Mouse (Mus musculus) midbrain, embryonic 10.5 days (tissue): ENCODE data around the gene 3110040M04Rik. TPM values are rescaled to one million over a fixed set of nuclear protein-coding genes. Genes with fewer than 3 reads are reported as not detected.
"Not testable (repeated sequence)": the region's sequence is repeated elsewhere in the genome, so short reads cannot be mapped to it uniquely, and the experiment has no call there.

Source experiments
- DNase-seq: peaks from one replicate; pipeline ENCODE4 v3.0.0-alpha.2; 2017; ENCODE audit warnings: low spot score
- H3K27ac ChIP-seq: fragments of 300-500 bp; sonication (generic); replicated peaks from 2 replicates; pipeline ENCODE4 v1.5.1; 2016; ENCODE audit warnings: mild to moderate bottlenecking
- H3K27me3 ChIP-seq: fragments of 300-500 bp; sonication (generic); 2 replicates; pipeline ENCODE4 v1.6.1; 2016; ENCODE audit warnings: low read depth, mild to moderate bottlenecking; ENCODE audit not compliant: poor library complexity, severe bottlenecking
- H3K36me3 ChIP-seq: fragments of 300-500 bp; sonication (generic); 2 replicates; pipeline ENCODE4 v1.6.1; 2016; ENCODE audit warnings: mild to moderate bottlenecking, moderate library complexity
- H3K4me1 ChIP-seq: fragments of 300-500 bp; sonication (generic); 2 replicates; pipeline ENCODE4 v1.6.1; 2016
- H3K4me3 ChIP-seq: fragments of 300-500 bp; sonication (generic); 2 replicates; pipeline ENCODE4 v1.5.1; 2016; ENCODE audit warnings: mild to moderate bottlenecking, moderate library complexity
- H3K9me3 ChIP-seq: fragments of 300-500 bp; sonication (generic); replicated peaks from 2 replicates; pipeline ENCODE4 v1.6.1; 2016; ENCODE audit warnings: mild to moderate bottlenecking
- WGBS: fragments of 180-500 bp; shearing (Covaris S2); methylation state at CpG from one replicate; pipeline ENCODE4 v1.1.7; 2016; 5-methylcytosine and 5-hydroxymethylcytosine counted together
- polyA plus RNA-seq: library from polyadenylated mRNA; unstranded; fragments of >200 nt; fragmentation: Nextera tagmentation; extraction: Ambion mirVana; gene quantifications from 2 replicates; pipeline ENCODE4 v1.2.1, GENCODE M21; 2016

3110040M04Rik gene
- polyA plus RNA-seq, 1 experiment from 2014 or later = not detected

DNA sequence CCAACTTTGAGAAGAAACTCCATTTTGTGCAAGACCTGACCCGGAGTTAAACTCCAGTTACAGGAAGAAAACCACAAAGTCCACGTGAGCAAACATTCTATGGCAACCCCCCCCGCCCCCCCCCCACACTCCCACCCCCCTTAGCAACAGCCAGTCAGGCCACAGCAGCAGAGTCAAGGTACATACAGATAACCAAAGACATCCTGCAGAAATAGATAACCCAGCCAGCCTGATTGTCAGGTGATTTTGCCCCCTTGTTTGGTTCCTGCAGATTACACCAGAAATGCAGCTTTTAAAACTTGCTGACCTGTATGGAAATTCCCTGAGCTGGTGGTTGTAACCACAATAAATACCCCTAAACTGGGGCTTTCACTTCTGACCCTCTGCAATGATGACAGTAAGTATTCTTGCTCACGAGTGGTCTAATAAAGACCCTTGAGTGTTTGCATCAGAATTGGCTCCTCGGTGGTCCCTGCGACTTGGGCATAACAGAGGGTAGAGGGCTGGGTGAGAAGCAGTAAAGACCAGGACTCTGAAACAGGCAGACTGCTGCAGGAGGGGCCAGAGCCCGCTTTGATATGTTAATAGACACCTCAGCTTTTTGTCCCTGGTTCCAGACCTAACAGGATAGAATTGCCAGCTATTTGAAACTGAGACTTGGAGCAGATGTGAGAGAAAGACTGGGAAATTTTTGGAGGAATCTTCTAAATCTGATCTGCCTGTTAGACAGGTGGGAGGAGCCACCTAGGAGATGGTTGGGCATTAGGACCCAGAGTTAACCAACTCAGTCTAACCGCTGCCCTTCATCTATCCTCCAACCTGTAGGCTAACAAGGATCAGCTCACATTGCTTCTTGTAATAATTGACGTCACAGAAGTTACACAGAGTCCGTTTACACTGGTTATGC, 26.6 kb upstream of the 3110040M04Rik start:
- 6% methylated on average over 10 of the region's 10 CpGs for WGBS
- Histone ChIP-seq H3K27me3 (peaks cover 8% of the 10 kb centered on the region; the same call in 1 of the 2 replicates), H3K36me3 (no peaks in the 10 kb centered on the region), H3K4me3 (peak overlapping the region; percentile 44), H3K27ac (peak overlapping the region; percentile 71), H3K4me1 (peaks cover 31% of the 10 kb centered on the region), H3K9me3 (no peaks in the 10 kb centered on the region)
- DNase-seq = peak; percentile 57

DNA sequence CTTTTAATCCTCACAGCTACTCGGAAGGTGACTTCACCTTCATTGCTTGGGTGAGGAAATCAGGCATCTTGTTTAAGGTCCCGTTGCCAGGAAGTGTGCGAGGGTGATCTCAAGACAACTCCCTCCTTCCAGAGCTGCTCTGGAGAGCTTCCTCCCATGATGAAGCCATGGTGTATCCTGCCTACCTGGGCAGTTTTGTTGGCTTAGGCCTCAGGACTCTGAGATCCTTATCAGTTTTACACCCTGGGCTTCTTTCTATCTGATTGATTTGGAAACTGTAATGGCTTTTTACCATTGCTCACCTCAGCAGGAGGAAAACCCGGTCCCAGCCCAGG, 26.0 kb upstream of the 3110040M04Rik start:
- peak overlapping the region; percentile 44 for H3K4me3 ChIP-seq
- H3K36me3 ChIP-seq = no peaks in the 10 kb centered on the region
- WGBS = 11% methylated on average over 4 of the region's 4 CpGs
- H3K4me1 ChIP-seq = peaks cover 31% of the 10 kb centered on the region
- no peaks in the 10 kb centered on the region for H3K9me3 ChIP-seq
- H3K27ac ChIP-seq = peak overlapping the region; percentile 71
- no peak for DNase-seq
- peaks cover 8% of the 10 kb centered on the region; the same call in 1 of the 2 replicates for H3K27me3 ChIP-seq

DNA sequence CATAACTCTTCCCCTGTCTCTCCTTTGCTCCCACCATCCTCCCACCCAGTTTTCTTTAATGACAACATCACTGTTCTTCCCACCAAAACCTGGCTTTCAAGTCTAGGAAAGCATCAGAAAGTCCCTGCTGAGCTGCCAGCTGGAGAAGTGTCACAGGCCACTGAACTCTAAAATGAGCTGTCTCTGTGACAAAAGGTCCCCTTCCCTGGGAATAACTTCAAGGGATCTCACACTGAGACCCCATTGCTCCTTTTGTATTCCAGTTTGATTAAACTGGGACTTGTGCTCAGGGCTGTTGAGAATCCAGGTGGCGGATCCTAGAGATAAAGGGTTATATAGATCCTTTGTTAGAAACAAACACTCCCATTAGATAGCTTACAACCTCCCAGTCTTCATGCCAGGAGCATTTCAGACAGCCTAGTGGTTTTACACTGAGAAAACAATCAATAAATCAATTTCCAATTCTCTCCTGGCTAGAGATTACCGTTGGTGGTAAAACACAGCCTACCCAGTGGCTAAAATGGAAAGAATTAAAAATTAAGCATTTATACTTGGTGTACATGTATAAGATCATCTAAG, 25.3 kb upstream of the 3110040M04Rik start:
- 19% methylated on average over 2 of the region's 2 CpGs for WGBS
- peak; percentile 61 for DNase-seq
- Histone ChIP-seq H3K4me1 (peaks cover 31% of the 10 kb centered on the region), H3K9me3 (no peaks in the 10 kb centered on the region), H3K27ac (peak overlapping the region; percentile 71), H3K36me3 (no peaks in the 10 kb centered on the region), H3K27me3 (peaks cover 8% of the 10 kb centered on the region; the same call in 1 of the 2 replicates), H3K4me3 (no peak overlapping the region)

DNA sequence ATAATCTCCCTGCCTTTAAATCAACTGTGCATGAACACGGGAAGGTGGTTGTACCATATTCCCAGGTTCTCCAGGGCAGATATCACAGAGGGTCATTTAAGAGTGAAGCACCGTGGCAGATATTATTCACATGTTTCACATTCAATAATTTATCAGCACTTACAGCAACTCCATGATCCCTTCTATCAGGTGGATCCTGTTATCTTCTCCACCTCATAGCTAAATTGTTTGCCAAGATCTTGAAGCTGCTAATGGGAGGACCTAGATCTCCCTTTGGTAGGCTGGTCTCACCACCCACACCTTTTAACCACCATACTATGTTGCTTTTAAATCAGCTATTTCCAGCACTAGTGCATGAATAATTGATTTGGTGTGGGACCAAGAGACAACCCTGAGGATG, 23.8 kb upstream of the 3110040M04Rik start:
- H3K4me1 ChIP-seq = peaks cover 31% of the 10 kb centered on the region
- H3K27me3 ChIP-seq = peaks cover 8% of the 10 kb centered on the region; the same call in 1 of the 2 replicates
- H3K36me3 ChIP-seq = no peaks in the 10 kb centered on the region
- H3K4me3 ChIP-seq = no peak overlapping the region
- no peaks in the 10 kb centered on the region for H3K9me3 ChIP-seq
- WGBS = 74% methylated on average over 2 of the region's 2 CpGs
- no peak overlapping the region for H3K27ac ChIP-seq
- DNase-seq = no peak

DNA sequence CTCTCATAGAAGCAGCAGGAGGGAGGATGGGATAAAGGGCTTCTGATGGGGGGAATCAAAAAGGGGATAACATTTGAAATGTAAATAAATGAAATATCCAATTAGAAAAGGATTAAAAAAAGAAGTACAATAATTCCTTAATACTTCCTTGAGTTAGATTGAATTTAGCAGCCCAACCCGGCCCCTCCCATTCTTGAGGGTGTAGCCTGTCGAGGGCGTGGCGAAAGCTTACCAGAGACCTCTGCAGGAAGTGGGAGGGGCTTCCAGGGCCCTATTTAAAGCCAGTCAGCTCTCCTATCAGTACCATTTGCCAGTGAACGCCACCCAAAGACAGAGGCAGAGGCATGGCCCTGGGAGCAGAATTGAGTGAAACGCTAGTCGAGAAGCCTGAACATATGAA, 21.7 kb upstream of the 3110040M04Rik start, which contains the start of gene Gm47985:
Gene Gm47985, plus strand, starts transcription at position 272 of the 400 bp plus-strand sequence.
- H3K4me1 ChIP-seq = peaks cover 22% of the 10 kb centered on the region

DNA sequence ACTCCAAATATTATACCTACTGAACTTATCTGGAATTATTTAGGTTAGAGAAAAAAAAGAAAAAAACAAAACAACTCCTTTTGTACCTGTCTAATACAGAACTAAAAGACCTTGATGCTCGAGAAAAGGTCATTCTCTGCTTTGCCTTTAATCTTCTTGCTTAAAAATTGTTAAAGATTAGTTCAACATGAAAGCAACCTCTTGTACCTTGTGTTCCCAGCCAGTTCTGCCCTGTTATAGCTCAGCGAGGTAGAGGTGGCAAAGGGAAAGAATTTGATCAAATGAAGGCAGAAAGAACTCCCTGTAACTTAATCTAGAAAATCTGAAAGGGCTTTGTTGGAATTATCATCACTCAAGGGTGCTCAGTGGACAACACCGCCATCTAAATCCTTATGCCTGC, 17.7 kb upstream of the 3110040M04Rik start:
- H3K9me3 ChIP-seq, H3K4me1 ChIP-seq, DNase-seq, H3K27me3 ChIP-seq, H3K27ac ChIP-seq, H3K4me3 ChIP-seq, H3K36me3 ChIP-seq: not testable (repeated sequence)
- 81% methylated on average over 3 of the region's 3 CpGs for WGBS

More for the DNA sequence above, 21.7 kb upstream of the 3110040M04Rik start, which contains the start of gene Gm47985:
- DNase-seq, H3K36me3 ChIP-seq, H3K9me3 ChIP-seq, H3K27me3 ChIP-seq, H3K4me3 ChIP-seq, H3K27ac ChIP-seq: not testable (repeated sequence)
- no CpG with 5 or more reads among the region's 7 CpGs for WGBS

DNA sequence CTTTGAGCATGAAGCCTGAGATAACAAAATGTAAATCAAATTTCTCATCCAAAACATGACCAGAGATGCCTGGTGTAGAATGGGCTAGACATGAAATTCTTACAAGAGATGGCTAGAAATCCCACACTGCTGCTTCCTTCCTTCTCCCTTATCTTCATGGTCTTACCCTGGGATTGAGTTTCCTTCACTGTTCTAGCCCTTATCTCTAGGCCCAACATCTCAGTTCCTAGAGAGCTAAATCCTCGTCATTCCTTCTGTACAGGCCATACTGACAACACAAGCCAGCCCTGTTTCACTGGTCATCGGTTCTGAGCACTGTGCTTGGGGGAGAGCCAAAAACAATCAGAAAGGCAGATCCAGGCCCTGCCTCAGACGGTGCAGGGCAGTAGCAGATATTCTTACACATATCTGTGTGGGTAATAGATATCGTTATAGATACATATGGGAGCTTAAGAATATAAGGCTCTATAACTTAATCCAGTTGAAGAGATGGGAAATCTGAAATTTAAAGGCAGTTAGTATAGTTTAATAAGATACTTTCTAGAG, 17.0 kb upstream of the 3110040M04Rik start:
- H3K4me1 ChIP-seq, DNase-seq, H3K27ac ChIP-seq, H3K27me3 ChIP-seq, H3K4me3 ChIP-seq, H3K36me3 ChIP-seq, H3K9me3 ChIP-seq: not testable (repeated sequence)
- WGBS = 87% methylated on average over 4 of the region's 4 CpGs

DNA sequence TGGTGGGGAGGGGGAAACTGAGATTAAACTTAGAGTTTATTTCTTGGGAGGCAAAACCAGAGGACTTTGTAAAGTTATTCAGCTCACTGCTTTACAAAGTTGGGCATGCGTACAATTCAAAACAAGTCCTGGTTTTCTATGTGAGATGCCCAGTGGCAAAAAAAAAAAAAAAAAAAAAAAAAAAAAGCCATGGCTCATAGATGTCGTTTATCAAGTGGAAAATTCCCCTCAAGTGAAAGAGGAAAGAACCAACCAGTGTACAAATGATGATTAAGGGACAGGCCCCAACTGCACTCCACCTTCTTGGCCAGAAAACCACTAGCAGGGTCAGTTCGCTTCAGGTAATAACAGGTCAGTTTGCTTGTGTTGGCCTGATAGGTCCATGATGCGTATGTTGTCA, 15.5 kb upstream of the 3110040M04Rik start:
- Histone ChIP-seq H3K4me1 (no peaks in the 10 kb centered on the region), H3K27me3 (no peaks in the 10 kb centered on the region), H3K4me3 (no peak overlapping the region), H3K36me3 (no peaks in the 10 kb centered on the region), H3K9me3 (no peaks in the 10 kb centered on the region), H3K27ac (no peak overlapping the region)
- WGBS = 93% methylated on average over 4 of the region's 4 CpGs
- DNase-seq = no peak

DNA sequence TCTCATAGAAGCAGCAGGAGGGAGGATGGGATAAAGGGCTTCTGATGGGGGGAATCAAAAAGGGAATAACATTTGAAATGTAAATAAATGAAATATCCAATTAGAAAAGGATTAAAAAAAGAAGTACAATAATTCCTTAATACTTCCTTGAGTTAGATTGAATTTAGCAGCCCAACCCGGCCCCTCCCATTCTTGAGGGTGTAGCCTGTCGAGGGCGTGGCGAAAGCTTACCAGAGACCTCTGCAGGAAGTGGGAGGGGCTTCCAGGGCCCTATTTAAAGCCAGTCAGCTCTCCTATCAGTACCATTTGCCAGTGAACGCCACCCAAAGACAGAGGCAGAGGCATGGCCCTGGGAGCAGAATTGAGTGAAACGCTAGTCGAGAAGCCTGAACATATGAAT, 11.8 kb upstream of the 3110040M04Rik start, which contains the start of gene Gm8947:
Gene Gm8947, plus strand, starts transcription at position 302 of the 400 bp plus-strand sequence.
- 100% methylated on average over 2 of the region's 7 CpGs for WGBS
- H3K36me3 ChIP-seq, H3K4me3 ChIP-seq, DNase-seq, H3K4me1 ChIP-seq, H3K9me3 ChIP-seq, H3K27me3 ChIP-seq, H3K27ac ChIP-seq: not testable (repeated sequence)

DNA sequence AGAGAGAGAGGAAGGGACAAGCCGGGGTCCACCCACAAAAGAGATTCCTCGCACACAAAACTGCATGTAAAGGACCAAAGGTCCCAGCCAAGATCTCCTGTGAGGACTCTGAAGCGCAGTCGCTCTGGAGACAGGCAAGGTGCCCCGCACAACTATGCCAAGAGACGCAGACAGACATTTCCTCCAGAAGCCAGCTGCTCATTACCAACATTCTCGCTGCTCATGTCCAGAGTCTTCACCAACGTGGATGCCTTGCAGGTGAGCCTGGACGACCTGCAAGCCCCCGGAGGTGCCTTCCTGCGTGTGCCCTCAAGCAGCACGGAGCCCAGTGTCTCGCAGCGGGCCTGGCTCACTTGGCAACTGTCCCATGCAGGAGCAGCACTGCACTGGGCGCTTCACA, 11.2 kb upstream of the 3110040M04Rik start:
- not testable (repeated sequence) for H3K36me3 ChIP-seq, DNase-seq, H3K4me1 ChIP-seq, H3K4me3 ChIP-seq, H3K9me3 ChIP-seq, H3K27me3 ChIP-seq, H3K27ac ChIP-seq
- 96% methylated on average over 15 of the region's 15 CpGs for WGBS

DNA sequence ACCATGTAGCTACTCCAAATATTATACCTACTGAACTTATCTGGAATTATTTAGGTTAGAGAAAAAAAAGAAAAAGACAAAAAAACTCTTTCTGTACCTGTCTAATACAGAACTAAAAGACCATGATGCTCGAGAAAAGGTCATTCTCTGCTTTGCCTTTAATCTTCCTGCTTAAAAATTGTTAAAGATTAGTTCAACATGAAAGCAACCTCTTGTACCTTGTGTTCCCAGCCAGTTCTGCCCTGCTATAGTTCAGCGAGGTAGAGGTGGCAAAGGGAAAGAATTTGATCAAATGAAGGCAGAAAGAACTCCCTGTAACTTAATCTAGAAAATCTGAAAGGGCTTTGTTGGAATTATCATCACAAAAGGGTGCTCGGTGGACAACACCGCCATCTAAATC, 7.9 kb upstream of the 3110040M04Rik start:
- DNase-seq, H3K4me1 ChIP-seq, H3K27ac ChIP-seq, H3K36me3 ChIP-seq, H3K27me3 ChIP-seq, H3K4me3 ChIP-seq, H3K9me3 ChIP-seq: not testable (repeated sequence)
- WGBS = 51% methylated on average over 4 of the region's 4 CpGs

DNA sequence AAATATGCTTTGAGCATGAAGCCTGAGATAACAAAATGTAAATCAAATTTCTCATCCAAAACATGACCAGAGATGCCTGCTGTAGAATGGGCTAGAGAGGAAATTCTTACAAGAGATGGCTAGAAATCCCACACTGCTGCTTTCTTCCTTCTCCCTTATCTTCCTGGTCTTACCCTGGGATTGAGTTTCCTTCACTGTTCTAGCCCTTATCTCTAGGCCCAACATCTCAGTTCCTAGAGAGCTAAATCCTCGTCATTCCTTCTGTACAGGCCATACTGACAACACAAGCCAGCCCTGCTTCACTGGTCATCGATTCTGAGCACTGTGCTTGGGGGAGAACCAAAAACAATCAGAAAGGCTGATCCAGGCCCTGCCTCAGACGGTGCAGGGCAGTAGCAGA, 7.2 kb upstream of the 3110040M04Rik start:
- H3K36me3 ChIP-seq, H3K27ac ChIP-seq, H3K4me3 ChIP-seq, H3K9me3 ChIP-seq, H3K27me3 ChIP-seq, H3K4me1 ChIP-seq, DNase-seq: not testable (repeated sequence)
- WGBS = 78% methylated on average over 3 of the region's 3 CpGs

DNA sequence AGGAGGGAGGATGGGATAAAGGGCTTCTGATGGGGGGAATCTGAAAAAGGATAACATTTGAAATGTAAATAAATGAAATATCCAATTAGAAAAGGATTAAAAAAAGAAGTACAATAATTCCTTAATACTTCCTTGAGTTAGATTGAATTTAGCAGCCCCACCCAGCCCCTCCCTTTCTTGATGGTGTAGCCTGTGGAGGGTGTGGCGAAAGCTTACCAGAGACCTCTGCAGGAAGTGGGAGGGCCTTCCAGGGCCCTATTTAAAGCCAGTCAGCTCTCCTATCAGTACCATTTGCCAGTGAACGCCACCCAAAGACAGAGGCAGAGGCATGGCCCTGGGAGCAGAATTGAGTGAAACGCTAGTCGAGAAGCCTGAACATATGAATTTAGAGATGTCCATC, 5.8 kb upstream of the 3110040M04Rik start, which contains the start of gene Gm47995:
Gene Gm47995, plus strand, starts transcription at position 329 of the 400 bp plus-strand sequence.
- whole genome bisulfite sequencing = 82% methylated on average over 2 of the region's 4 CpGs
- H3K27ac ChIP-seq, H3K36me3 ChIP-seq, H3K9me3 ChIP-seq, DNase-seq, H3K4me1 ChIP-seq, H3K4me3 ChIP-seq, H3K27me3 ChIP-seq: not testable (repeated sequence)
